Mouse (Mus musculus) forebrain, postnatal 0 days (tissue): Measurements from ENCODE around the gene Aqp11. TPM values are rescaled to one million over a fixed set of nuclear protein-coding genes. Genes with fewer than 3 reads are reported as not detected.
A peak's percentile ranks its signal among the peaks of the same experiment; 100 is the strongest.

Source experiments
- ATAC-seq: fragments of 200-750 bp; cut with Nextera tagmentation; 2 replicates; pipeline ENCODE4 v1.8.0; 2017; ENCODE audit warnings: mild to moderate bottlenecking, moderate library complexity
- DNase-seq: peaks from one replicate; pipeline ENCODE4 v3.0.0-alpha.2; 2015
- H3K27ac ChIP-seq: fragments of 300-500 bp; sonication (generic); 2 replicates; pipeline ENCODE4 v1.5.1; 2014; ENCODE audit warnings: low read depth, mild to moderate bottlenecking, antibody characterized with exemption, low read length, moderate library complexity, mixed read lengths
- H3K27me3 ChIP-seq: fragments of 300-500 bp; sonication (generic); 2 replicates; pipeline ENCODE4 v1.6.1; 2014; ENCODE audit warnings: mild to moderate bottlenecking, low read length, mixed read lengths; ENCODE audit not compliant: insufficient read depth
- H3K36me3 ChIP-seq: fragments of 300-500 bp; sonication (generic); 2 replicates; pipeline ENCODE4 v1.6.1; 2014; ENCODE audit warnings: mild to moderate bottlenecking, moderate library complexity; ENCODE audit not compliant: insufficient read depth
- H3K4me1 ChIP-seq: fragments of 300-500 bp; sonication (generic); 2 replicates; pipeline ENCODE4 v1.6.1; 2014; ENCODE audit warnings: antibody characterized with exemption; ENCODE audit not compliant: insufficient read depth
- H3K4me2 ChIP-seq: fragments of 300-500 bp; sonication (generic); 2 replicates; pipeline ENCODE4 v1.6.1; 2014; ENCODE audit warnings: low read depth, mild to moderate bottlenecking, moderate library complexity
- H3K4me3 ChIP-seq: fragments of 300-500 bp; sonication (generic); 2 replicates; pipeline ENCODE4 v1.5.1; 2014; ENCODE audit warnings: low read depth, low read length, mixed read lengths
- H3K9ac ChIP-seq: fragments of 300-500 bp; sonication (generic); 2 replicates; pipeline ENCODE4 v1.6.1; 2014; ENCODE audit warnings: mild to moderate bottlenecking
- H3K9me3 ChIP-seq: fragments of 300-500 bp; sonication (generic); 2 replicates; pipeline ENCODE4 v1.6.1; 2016; ENCODE audit warnings: low read length
- CTCF ChIP-seq: sonication (generic); IDR thresholded peaks from 2 replicates; pipeline ENCODE4 v1.5.1; 2016; ENCODE audit warnings: antibody characterized with exemption, control low read depth, low read depth
- WGBS: fragments of 180-500 bp; shearing (Covaris S2); extraction: QIAGEN DNeasy Blood & Tissue Kit; methylation state at CpG from one replicate; pipeline ENCODE4 v1.1.7; 2014; 5-methylcytosine and 5-hydroxymethylcytosine counted together
- polyA plus RNA-seq: library from polyadenylated mRNA; unstranded; fragments of >200 nt; fragmentation: Nextera tagmentation; extraction: Ambion mirVana; gene quantifications from 2 replicates; pipeline ENCODE4 v1.2.1, GENCODE M21; 2015
- total RNA-seq: library from RNA; depleted of rRNA; stranded (reverse); fragments of >200 nt; gene quantifications from 2 replicates; pipeline ENCODE4 v1.2.3, GENCODE M21; 2014

Gene Aqp11
- total and polyA plus RNA-seq, 2 experiments from 2014 or later: 8.3 to 22.4 TPM

DNA sequence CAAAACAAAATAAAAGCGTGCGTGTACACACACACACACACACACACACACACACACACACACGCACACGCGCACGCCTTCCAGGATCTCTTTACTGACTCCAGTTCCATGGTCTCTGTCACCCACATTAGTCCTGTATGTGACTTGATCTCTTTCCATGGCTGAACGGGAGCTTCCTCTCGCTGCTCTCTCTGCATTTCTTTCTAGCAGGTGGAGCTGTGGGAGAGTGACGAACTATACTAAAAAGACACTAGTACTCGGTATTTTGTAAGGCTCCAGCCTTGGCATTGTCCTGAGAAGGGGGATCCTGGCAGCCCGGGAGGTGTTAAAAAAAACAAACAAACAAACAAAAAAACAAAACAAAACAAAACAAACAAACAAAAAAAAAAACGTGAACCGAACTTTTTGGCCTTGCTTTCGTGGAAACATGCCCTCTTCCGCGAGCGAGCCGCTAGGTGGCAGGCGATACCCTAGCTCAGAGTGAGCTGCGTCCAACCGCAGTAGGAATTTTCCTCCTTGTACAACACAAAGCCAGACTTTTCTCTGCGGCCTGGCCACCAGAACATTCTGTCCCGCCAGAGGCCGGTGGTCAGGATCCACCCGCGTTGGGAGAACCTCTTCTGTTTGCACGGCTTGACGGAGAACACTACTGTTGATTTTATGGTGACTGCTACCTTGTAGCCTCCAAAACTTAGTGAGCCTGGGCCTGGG lies 9.9 kb upstream of the Aqp11 start:
- Histone ChIP-seq H3K4me1 (no peaks in the 10 kb centered on the region), H3K9me3 (no peaks in the 10 kb centered on the region), H3K36me3 (no peaks in the 10 kb centered on the region), H3K4me3 (no peak overlapping the region), H3K4me2 (peak overlapping the region; percentile 17; the same call in 1 of the 2 replicates), H3K27me3 (no peaks in the 10 kb centered on the region), H3K9ac (no peak overlapping the region), H3K27ac (no peak overlapping the region)
- peak; percentile 87 for DNase-seq
- ATAC-seq: peak; percentile 83
- peak; percentile 92 for TF ChIP-seq CTCF
- WGBS: 23% methylated on average over 28 of the region's 28 CpGs

DNA sequence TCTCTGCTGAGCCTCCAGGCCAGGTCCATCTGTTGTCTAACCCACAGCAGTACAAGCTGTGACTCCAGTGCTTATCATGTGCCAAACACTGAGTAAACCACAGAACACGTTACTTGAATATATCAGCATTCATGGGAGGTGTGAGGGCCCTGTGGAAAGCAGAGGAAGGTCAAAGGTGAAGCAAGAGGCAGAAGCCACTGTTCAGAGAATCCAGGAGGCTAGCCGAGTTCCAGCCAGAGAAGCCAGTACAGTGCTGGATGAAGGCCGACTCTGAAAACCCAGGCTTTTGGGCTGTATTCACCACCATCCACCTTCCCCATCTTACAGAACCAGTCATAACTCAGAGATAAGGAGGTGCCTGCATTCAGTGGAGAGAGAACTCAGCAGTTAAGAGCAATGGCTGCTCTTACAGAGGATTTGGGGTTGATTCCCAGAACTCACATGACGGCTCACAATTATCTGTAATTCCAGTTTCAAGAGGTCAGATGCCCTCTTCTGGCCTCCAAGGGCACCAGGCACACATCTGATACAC lies 9.2 kb upstream of the Aqp11 start:
- Histone ChIP-seq H3K36me3 (no peaks in the 10 kb centered on the region), H3K4me2 (no peak overlapping the region), H3K27me3 (no peaks in the 10 kb centered on the region), H3K9me3 (no peaks in the 10 kb centered on the region), H3K4me1 (no peaks in the 10 kb centered on the region), H3K9ac (no peak overlapping the region), H3K4me3 (no peak overlapping the region), H3K27ac (no peak overlapping the region)
- DNase-seq: no peak
- 0 out of 2 replicates have a peak, but pooled peaks have one; percentile 10 for TF ChIP-seq CTCF
- WGBS: 82% methylated on average over 4 of the region's 4 CpGs
- no peak for ATAC-seq

DNA sequence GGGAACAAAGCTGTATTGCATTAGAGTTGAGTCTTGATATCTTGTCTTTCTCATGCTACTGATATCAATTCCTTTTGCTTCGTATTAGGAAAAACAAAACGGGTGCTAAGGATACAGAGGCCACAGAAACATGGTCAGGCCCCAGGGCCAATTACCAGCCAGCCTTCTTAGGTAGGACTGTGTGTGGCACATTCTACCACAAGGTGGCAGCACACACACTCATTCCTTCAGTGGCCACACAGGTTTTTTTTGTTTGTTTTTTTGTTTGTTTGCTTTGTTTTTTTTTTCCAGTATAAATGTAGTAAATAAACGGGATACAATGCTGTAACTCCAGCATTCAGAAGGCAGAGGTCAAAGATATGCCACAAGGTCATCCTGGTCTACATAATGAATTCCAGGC lies 7.2 kb upstream of the Aqp11 start:
- Histone ChIP-seq H3K27ac (no peak overlapping the region), H3K36me3 (no peaks in the 10 kb centered on the region), H3K9me3 (no peaks in the 10 kb centered on the region), H3K4me1 (no peaks in the 10 kb centered on the region), H3K9ac (no peak overlapping the region), H3K27me3 (no peaks in the 10 kb centered on the region), H3K4me3 (no peak overlapping the region), H3K4me2 (no peak overlapping the region)
- TF ChIP-seq CTCF: peak; percentile 88
- DNase-seq (peak; percentile 84), ATAC-seq (peak; percentile 59; the same call in 1 of the 2 replicates)
- WGBS: 12% methylated on average over 3 of the region's 3 CpGs

DNA sequence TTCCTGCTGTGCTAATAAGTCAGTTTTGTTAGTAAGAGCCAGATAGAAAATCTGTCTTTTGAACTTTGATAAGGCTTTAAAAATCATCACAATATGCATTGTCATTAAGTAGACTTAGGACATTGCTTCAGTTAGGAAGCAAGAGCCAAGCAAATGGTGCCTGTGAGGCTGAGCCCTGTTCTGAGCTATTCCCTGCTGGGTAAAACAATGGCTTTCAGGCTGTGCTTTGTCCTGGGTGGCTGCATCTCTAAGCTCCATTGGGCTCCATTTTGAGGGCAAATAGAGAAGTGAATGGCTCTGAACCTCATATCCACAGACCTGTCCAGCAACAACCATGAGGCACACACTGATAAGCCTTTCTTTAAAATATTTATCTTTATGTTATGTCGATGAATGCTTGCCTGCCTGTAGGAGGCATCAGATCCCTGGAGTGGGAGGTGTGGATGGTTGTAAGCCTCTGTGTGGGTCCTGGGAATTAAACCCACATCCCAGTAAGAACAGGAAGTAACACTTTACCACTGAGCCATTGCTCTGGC lies 3.7 kb upstream of the Aqp11 start:
- H3K27ac ChIP-seq: no peak overlapping the region
- no peak overlapping the region for H3K4me3 ChIP-seq
- WGBS: 5% methylated on average over 1 of the region's 1 CpGs
- H3K9me3 ChIP-seq: no peaks in the 10 kb centered on the region
- no peak overlapping the region for H3K4me2 ChIP-seq
- DNase-seq (no peak), ATAC-seq (no peak)
- no peaks in the 10 kb centered on the region; the same call in none of the 2 replicates for H3K27me3 ChIP-seq
- no peak overlapping the region for H3K9ac ChIP-seq
- peaks cover 3% of the 10 kb centered on the region; the same call in 1 of the 2 replicates for H3K4me1 ChIP-seq
- TF ChIP-seq CTCF: no peak
- H3K36me3 ChIP-seq: no peaks in the 10 kb centered on the region

DNA sequence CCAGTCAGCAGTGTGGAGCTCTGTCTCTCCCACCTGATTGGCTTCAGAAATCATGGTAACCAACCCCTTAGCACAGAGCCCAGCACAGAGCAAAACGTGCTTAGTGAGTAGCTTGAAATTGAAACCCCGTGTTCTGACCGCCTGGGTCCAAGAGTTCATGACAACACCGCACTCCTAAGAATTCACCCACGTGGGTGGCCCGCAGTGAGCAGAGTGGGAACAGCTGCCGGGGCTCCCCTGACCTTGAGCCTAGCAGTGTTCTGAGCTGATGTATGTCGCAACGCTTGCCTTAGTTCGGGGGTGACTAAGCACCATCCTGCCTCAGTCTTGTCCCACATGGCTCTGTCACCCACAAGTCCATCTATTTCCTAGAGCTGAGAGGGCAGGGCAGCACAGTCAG lies 2.9 kb upstream of the Aqp11 start:
- H3K9ac ChIP-seq: no peak overlapping the region
- no peaks in the 10 kb centered on the region for H3K9me3 ChIP-seq
- TF ChIP-seq CTCF: no peak
- no peak for DNase-seq
- ATAC-seq: no peak
- H3K4me3 ChIP-seq: no peak overlapping the region
- WGBS: 52% methylated on average over 10 of the region's 10 CpGs
- H3K27ac ChIP-seq: no peak overlapping the region
- H3K27me3 ChIP-seq: no peaks in the 10 kb centered on the region; the same call in none of the 2 replicates
- H3K4me2 ChIP-seq: no peak overlapping the region
- H3K36me3 ChIP-seq: no peaks in the 10 kb centered on the region
- peaks cover 3% of the 10 kb centered on the region; the same call in 1 of the 2 replicates for H3K4me1 ChIP-seq

DNA sequence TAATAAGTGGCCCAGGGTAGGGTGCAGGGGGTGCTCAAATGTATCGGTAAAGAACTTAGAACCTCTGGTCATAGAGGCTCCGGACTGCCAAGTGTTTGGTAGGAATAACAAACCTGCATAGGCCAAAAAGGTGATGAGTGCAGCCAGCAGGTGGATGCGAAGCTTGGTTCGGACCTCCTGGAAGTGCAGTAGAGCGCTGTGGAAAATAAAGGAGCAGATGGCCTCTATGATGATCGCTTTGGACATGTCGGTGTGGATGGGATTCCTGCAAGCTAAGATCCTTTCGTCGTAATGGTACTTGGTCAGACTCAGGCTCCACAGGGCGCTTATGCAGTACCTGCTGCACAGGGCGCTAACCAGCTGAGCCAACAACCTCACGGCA lies 842 bp downstream of the Aqp11 start:
- no peak for TF ChIP-seq CTCF
- no peaks in the 10 kb centered on the region for H3K9me3 ChIP-seq
- H3K4me2 ChIP-seq: peak overlapping the region; percentile 97
- no peak for DNase-seq
- H3K4me3 ChIP-seq: peak overlapping the region; percentile 80
- WGBS: 6% methylated on average over 12 of the region's 12 CpGs
- no peaks in the 10 kb centered on the region; the same call in none of the 2 replicates for H3K27me3 ChIP-seq
- H3K4me1 ChIP-seq: peaks cover 3% of the 10 kb centered on the region; the same call in 1 of the 2 replicates
- H3K9ac ChIP-seq: peak overlapping the region; percentile 64
- no peak overlapping the region for H3K27ac ChIP-seq
- ATAC-seq: no peak
- H3K36me3 ChIP-seq: no peaks in the 10 kb centered on the region

DNA sequence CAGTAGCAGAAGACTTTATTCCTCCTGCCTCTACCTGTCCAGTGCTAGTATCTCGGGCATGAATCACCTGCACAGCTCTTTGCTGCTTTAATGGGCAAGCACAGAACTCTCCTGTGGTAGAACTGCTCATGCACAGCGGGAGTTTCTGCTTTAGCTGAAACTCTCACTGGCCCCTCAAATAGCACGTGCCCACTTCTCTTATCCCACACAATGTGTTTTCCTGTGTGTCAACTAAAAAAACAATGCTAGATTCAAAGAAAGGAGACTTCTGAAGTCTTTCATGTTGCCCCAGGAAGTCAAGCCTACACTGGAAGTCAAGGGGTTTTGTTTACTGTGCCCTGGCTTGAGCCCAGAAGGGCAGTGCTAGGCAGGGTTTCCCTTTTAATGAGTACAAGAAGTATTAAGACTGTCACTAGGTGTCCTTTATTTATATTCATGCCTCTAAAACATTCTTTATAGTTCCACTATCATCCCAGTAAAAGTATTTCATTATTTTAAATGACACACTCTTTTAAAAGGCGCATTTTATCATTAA lies 2.1 kb downstream of the Aqp11 start:
- Histone ChIP-seq H3K9me3 (no peaks in the 10 kb centered on the region), H3K27ac (no peak overlapping the region), H3K36me3 (no peaks in the 10 kb centered on the region), H3K27me3 (no peaks in the 10 kb centered on the region; the same call in none of the 2 replicates), H3K4me2 (no peak overlapping the region), H3K4me1 (peaks cover 3% of the 10 kb centered on the region; the same call in 1 of the 2 replicates), H3K4me3 (no peak overlapping the region), H3K9ac (no peak overlapping the region)
- no peak for DNase-seq
- WGBS: 29% methylated on average over 4 of the region's 4 CpGs
- no peak for ATAC-seq
- TF ChIP-seq CTCF: no peak
